Mouse (Mus musculus) lung, postnatal 0 days (tissue): ENCODE data around the gene Adamtsl2.

Source experiments
- CTCF ChIP-seq: IDR thresholded peaks from 2 replicates; pipeline ENCODE4 v1.5.1; 2016; ENCODE audit warnings: antibody characterized with exemption, mild to moderate bottlenecking
- EP300 ChIP-seq: IDR thresholded peaks from 2 replicates; pipeline ENCODE4 v1.6.1; 2016; ENCODE audit warnings: antibody characterized with exemption, mild to moderate bottlenecking, control low read depth

- TF ChIP-seq EP300 (no peak), CTCF (no peak)
Measured at GRCm38 (mm10) chr2:27121626-27122355, 42.6 kb downstream of the Adamtsl2 start.
